Mouse (Mus musculus): ENCODE results near the gene Bcl2l10.
A peak's percentile ranks its signal among the peaks of the same experiment; 100 is the strongest.
"Not testable (repeated sequence)": the region's sequence is repeated elsewhere in the genome, so short reads cannot be mapped to it uniquely, and the experiment has no call there.

Bcl2l10 gene

GRCm38 (mm10) chr9:75348066-75348465 lies 508 bp downstream of the Bcl2l10 start:
- DNase-seq (ENCODE audit: low spot score) = no peak

- DNase-seq (ENCODE audit: low spot score) = no peak
Observed at GRCm38 (mm10) chr9:75348641-75349040, 1.1 kb downstream of the Bcl2l10 start.

GRCm38 (mm10) chr9:75353094-75353493 lies 5.5 kb downstream of the Bcl2l10 start:
- DNase-seq (ENCODE audit: low spot score) = no peak

- DNase-seq (ENCODE audit: low spot score) = no peak
Observed at GRCm38 (mm10) chr9:75355783-75356182, 8.2 kb downstream of the Bcl2l10 start.

- peak; percentile 34 for DNase-seq (ENCODE audit: low spot score)
Observed at GRCm38 (mm10) chr9:75357087-75357654, 9.6 kb downstream of the Bcl2l10 start.

GRCm38 (mm10) chr9:75361699-75362098 lies 14.1 kb downstream of the Bcl2l10 start:
- peak; percentile 56 for DNase-seq (ENCODE audit: low spot score)

GRCm38 (mm10) chr9:75362201-75362600 lies 14.6 kb downstream of the Bcl2l10 start:
- no peak for DNase-seq (ENCODE audit: low spot score)

GRCm38 (mm10) chr9:75363001-75363400 lies 15.4 kb downstream of the Bcl2l10 start:
- DNase-seq (ENCODE audit: low spot score) = no peak

GRCm38 (mm10) chr9:75363702-75364101 lies 16.1 kb downstream of the Bcl2l10 start:
- DNase-seq (ENCODE audit: low spot score) = not testable (repeated sequence)

- DNase-seq (ENCODE audit: low spot score) = no peak
Observed at GRCm38 (mm10) chr9:75365195-75365594, 17.6 kb downstream of the Bcl2l10 start.

GRCm38 (mm10) chr9:75366191-75366590 lies 18.6 kb downstream of the Bcl2l10 start:
- DNase-seq (ENCODE audit: low spot score) = no peak

- no peak for DNase-seq (ENCODE audit: low spot score)
Observed at GRCm38 (mm10) chr9:75368779-75369178, 21.2 kb downstream of the Bcl2l10 start.

GRCm38 (mm10) chr9:75375606-75376005 lies 28.0 kb downstream of the Bcl2l10 start:
- no peak for DNase-seq (ENCODE audit: low spot score)

GRCm38 (mm10) chr9:75376428-75376827 lies 28.9 kb downstream of the Bcl2l10 start:
- DNase-seq (ENCODE audit: low spot score) = no peak

GRCm38 (mm10) chr9:75378774-75379173 lies 31.2 kb downstream of the Bcl2l10 start:
- DNase-seq (ENCODE audit: low spot score) = no peak

GRCm38 (mm10) chr9:75382825-75383224 lies 35.3 kb downstream of the Bcl2l10 start:
- no peak for DNase-seq (ENCODE audit: low spot score)

- DNase-seq (ENCODE audit: low spot score) = no peak
Observed at GRCm38 (mm10) chr9:75383785-75384184, 36.2 kb downstream of the Bcl2l10 start.

GRCm38 (mm10) chr9:75384337-75384962 lies 36.9 kb downstream of the Bcl2l10 start:
- DNase-seq (ENCODE audit: low spot score) = no peak

GRCm38 (mm10) chr9:75385218-75385974 lies 37.8 kb downstream of the Bcl2l10 start:
- no peak for DNase-seq (ENCODE audit: low spot score)

GRCm38 (mm10) chr9:75393251-75393650 lies 45.7 kb downstream of the Bcl2l10 start:
- no peak for DNase-seq (ENCODE audit: low spot score)

GRCm38 (mm10) chr9:75395971-75396370 lies 48.4 kb downstream of the Bcl2l10 start:
- no peak for DNase-seq (ENCODE audit: low spot score)

GRCm38 (mm10) chr9:75399069-75399468 lies 51.5 kb downstream of the Bcl2l10 start:
- DNase-seq (ENCODE audit: low spot score) = no peak

- DNase-seq (ENCODE audit: low spot score) = no peak
Observed at GRCm38 (mm10) chr9:75400639-75401038, 53.1 kb downstream of the Bcl2l10 start.

All from layer of hippocampus, adult 11-12 months (tissue).